Mouse (Mus musculus) ZHBTc4 (cell line): ENCODE measurements around the gene Tex36.

Experiments
- DNase-seq: peaks from one replicate; pipeline ENCODE4 v3.0.0-alpha.2; 2011; ENCODE audit warnings: low read depth, low spot score

Tex36 gene

DNA sequence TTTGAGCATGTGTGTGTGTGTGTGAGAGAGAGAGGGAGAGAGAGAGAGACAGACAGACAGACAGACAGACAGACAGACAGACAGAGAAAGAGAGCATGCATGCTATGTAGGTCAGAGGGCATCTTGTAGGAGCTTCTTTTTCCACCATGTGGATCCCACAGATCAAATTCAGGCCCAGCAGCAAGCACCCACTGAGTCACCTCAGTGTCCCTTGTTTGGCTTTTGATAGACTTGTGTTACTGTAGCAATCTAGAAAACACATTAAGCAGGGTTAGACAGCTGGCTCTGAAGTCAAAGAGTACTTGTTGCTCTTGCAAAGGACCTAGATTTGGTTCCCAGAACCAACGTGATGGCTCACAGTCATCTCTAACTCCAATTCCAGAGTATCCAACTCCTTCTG, 10.2 kb downstream of the Tex36 start:
- no peak for DNase-seq

DNA sequence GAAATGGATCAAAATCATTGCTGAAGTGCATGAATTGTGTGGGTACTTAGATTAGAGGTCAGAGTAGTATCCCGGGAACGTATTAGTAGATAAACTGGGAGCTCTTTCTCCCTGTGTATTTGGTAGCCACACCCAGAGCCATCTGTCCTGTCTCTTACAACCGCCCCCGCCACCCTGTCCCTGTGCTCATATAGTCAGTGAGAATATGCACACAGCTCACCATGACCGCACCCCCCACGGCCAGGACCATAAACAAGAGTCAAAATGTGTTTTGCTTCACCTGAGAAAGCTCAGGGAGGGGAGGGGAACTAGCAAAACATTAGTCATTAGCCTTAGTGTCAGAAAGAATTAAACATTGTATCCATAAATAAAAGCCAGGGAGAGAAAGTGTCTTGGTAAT, 18.7 kb downstream of the Tex36 start:
- no peak for DNase-seq

DNA sequence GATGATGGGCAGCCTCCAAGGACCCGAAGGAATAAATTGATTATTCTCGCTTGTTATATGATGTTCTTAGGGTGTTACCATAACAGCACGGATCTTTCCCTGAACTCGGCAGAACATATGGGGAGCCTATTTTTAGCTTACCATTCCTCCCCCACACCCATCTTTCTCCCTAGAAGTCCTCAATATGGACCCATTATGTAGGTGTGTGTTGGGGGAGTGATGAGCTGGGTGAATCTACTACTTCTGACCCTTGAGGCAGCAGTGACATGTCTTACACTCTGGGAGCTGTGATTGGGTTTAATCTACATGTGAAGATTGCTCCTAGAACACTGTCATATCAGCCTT, 21.7 kb downstream of the Tex36 start:
- DNase-seq = no peak

DNA sequence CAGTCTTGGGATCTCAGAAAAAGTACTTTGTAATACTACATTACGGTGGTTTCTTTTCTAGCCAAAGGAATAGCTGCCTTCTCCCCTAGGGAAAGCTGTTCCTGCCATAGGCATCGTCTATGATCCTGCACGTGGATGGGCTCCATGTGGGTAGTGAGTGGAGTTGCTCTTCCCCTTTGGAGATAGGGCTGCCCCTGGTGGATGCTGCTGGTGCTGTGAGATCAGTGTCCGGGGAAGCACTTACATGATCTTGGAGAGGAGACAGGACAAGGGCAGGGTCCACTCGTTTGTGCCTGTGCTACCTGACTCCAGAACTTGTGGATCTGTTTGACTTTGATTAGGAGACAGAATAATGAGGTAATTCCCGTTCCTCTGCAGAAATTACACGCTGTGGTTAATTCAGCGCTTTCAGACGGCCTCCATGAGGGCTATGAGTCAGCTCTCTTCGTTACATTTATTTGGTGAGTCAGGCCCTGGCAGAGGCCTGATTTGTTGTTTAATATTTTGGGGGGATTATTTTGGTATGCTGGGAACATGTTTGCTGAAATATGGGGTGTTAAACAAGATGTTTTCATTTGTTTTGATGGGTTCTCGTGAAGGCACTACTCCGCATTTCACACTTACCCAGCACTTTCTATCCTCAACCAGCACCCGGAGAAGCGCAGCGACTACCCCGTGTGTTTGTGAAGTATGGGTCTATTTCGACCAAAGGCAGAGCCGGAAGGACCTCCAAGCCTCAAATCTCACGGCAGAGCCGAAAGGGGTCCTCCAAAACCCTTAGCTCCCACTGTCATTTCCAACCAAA, 22.3 kb downstream of the Tex36 start:
- peak; percentile 44 for DNase-seq

DNA sequence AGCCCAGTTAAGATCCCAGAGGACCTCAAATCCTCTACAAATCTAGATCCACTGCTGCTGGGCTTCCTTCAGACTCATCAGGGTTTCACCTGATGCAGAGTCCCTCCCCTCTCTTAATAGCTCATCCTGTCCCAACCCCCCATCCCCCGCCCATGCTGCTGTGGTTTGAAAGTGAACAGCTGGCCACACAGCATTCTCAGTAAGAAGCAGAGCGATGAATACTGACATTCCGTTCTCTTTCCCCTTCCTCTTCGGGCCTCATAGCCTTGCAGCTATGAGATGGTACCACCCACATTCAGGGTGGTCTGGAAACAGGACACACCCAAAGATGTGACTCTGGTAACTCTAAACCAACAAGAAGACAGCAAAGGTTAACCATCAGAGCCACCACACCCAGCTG, 25.1 kb downstream of the Tex36 start:
- peak; percentile 91 for DNase-seq

DNA sequence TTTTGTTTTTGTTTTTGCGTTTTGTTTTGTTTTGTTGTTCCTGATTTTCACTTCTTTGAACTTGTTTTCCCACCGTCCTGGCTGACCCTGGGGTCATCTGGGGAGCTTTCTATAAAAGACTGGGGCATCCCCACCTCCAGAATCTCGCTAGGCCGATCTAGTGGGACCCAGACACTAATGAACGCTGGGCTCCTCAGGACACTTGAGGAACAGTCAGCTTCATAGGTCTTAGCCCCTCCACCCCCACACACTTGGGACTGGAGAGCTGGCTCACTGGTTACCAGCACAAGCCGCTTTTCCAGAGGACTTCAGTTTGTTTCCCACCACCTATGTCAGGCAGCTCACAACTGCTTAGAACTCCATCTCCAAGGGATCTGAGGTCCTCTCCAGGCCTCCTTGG, 25.7 kb downstream of the Tex36 start:
- no peak for DNase-seq

DNA sequence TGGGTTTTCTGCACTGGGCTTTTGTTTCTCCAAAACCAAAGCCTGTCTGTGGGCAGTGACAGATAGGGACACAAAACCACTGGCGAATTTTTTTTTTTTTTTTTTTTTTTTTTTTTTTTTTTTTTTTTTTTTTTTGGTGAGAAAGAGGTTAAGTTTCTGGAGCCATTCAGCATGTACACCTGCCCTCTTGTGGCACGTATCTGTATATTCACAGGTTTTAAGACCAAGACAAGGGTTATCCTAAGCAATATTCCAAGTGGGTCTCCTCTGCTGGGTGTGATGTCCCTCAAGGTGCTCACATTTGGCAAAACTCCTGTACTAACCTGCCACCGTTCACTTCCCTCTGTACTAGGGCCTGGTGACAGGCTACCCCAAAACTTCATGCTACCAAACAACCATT, 30.0 kb downstream of the Tex36 start:
- peak; percentile 37 for DNase-seq

DNA sequence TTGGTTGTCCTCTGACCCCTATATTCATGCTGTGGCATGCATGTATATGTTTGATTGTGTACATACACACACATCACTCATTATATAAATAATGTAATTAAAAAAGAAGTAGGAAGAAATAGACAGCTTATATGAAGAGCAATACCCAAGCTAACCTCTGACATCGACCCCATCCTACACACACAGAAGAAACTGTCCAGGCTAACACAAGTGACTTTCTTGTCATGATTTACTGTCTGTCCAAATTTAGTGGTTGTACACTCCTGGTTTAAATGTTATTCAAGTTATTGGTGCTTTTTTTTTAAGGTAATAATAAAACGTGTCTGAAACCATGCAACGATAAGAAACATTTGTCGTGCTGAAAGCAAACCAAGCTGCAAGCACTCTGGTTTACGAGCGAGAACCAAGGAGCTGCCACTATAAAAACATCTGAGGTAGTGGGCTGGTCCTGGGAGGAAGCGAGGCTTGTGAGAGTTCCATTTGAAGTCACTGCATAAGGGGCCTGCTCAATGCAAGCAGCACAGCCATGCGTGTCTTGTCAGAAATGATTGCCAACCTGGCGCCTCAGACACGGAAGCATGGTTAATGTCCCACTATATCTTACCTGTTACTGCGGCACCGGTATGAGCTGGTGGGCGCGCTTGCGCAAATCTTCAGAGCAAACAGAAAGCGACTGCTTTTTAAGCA, 32.6 kb downstream of the Tex36 start:
- DNase-seq = no peak

DNA sequence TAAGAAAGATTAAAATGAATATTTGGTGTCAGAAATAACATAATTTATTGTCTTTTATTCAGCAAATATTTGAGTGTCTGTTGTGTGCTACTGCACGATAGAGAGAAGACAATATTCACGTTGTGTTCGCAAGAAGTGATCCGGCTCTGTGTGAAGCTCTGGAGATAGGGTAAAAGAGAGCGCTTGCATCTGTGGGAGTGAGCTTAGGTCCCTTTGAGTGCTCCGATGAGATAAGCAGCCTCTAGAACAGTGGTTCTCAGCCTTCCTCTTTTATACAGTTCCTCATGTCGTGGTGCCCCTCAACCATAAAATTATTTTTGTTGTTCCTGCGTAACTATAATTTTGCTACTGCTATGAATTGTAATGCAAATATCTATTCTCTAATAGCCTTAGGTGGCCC, 37.4 kb downstream of the Tex36 start:
- DNase-seq = no peak

DNA sequence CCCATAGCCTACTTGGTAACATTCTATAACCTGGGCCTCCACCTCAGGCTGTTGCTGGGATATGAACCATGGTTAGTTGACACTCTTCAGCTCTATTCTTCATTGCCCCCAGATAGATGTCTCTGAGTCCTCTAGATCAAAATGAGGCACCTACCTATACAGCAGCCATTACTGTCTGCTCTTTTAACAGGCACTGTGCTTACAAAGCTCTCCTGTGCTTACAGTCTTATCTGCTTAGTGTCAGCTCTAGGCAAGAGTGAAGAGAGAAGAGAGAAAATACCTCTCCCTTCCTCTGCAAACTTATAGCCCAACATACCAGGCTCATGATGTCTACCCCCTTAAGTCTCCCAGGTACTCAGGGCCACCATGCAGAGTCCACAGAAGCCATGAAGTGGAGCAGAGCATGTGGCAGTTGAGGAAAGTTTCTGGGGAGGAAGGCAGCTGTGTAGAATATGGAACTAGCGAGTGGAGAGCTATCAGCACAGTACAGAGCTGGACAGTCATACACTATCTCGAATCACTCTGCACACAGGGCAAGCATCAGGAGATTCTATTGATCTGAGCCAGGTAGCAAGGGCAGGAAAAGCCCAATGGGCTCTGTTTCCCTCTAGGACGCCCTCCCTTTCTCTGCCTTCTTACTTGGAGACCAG, 38.7 kb downstream of the Tex36 start:
- DNase-seq = no peak

DNA sequence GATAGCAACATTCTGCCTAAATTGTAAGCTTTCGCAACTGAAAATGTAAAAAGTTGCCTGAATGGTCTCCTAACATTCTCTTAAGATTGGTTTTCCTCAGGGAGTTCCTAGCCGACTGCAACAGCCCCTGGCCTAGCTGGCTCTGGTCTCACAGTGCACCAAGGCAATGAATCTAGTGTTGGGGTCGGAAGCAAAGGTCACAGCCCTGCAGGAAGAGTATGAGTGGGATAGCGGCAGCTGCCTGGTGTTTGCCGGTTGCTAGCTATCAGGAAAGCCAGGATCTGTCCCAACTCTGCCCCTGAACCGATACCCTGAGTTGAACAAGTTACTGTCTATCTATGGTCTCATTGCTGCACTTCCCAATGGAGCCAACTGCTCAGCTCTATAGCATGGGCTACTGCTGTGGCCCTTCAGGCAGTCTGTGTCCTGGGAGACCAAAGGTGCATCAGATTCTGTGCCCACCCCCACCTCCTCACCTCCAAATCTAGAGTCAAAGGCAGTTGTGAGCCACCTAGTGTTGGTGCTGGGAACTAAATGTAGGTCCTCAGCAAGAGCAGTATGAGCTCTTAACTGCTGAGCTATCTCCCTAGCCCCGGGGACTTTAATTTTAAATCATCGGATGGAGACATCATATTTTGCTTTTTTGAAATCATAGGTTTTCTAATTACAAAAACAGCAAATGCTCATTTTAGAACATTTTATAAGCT, 46.0 kb downstream of the Tex36 start:
- peak; percentile 69 for DNase-seq

DNA sequence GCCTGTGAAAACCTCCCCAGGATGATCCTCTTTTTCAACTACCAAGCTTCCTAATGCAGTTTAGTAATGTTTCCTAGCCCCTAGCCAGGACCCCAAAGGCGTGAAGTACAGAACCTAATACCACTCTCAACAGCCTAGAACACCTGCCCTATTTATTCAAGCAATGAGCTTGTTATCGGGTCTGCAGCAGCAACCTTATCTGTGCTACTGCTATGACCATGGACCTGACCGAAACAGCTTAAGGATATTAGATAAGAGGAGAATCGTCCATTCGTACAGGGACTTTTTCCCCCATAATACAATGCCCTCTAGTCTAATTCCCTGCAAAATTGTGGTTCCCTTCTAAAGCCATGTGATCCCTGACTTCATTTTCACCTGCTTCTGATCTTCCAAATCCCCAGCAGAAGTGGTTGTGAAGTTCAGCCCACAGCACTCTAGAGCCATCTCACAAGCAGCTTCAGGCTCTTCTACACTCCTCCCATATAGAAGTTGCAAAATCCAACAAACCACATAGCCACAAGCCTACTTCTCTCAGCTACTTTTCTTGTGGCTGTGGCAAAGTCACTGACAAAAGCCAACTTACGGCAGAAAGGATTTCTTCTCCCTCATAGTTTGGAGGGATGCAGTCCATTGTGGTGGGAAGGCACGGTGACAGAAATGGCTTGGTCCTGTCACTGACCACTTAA, 49.5 kb downstream of the Tex36 start:
- DNase-seq = no peak

DNA sequence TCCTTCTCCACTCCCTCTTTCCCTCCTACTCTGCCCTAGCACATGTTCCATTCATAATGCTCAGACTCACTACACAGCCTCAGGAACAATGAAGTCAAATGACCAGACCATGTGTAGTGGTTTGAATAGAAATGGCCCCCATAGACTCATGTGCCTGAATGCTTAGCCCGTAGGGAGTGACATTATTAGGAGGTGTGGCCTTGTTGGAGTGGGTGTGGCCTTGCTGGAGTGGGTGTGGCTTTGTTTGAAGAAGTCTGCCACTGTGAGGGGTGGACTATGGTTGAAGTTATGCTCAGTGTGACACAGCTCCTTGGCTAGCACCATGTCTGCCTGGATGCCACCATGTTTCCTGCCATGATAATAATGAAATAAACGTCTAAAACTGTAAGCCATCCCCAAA, 51.0 kb downstream of the Tex36 start:
- DNase-seq = peak; percentile 14

DNA sequence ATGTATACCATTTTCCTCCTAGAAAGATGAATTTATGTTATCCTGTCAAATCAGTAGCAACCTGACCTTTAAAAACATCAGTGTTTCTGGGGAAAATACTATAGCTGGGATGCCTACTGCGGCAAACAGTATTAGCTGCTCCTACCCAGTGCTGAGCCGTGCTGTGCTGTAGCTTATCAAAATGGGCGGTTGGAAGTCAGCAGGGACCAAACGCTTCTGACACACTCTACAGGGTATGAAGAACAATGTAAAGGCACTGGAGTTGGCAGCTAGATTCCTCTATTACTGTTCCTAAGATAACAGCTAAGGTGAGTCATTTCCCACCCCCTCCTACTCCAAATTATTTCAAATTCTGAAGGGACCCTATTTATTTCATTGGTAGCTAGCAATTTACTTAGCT, 53.5 kb downstream of the Tex36 start:
- no peak for DNase-seq

DNA sequence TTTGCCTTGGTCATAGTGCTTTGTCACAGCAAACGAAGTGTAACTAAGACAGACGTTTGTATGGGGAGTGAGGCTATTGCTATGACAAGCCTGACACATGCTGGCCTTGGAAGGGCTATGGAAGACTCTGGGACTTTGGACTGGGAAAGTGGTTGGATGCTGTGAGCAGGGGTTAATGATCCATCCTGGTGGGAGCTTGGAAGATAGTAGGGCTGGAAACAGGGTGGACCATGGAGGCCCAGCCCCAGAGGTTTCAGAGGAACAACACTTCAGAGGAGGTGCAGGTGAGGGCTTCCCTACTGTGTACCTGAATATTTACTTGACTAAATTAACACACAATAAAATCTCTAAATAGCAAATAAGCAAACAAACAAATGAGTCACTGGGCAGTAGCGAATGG, 56.3 kb downstream of the Tex36 start:
- DNase-seq = no peak

DNA sequence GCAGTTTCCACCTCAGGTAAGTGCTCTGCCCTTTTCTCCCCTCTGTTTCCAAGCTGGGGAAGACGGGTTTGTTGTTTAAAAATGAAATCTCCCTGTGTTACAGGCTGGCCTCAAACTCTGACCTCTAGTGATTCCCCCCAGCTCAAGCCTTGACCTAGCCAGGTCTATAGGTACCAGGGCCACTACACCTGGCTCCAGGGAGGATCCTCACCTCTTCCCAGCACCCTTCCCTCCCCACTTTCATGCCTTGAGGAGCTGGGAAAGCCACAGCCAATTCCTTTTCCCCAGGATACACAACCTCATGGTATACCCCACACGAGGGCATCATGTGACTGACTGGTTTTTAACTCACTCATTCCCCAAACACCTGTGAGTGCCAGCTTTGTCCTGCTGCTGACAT, 57.0 kb downstream of the Tex36 start:
- DNase-seq = no peak

DNA sequence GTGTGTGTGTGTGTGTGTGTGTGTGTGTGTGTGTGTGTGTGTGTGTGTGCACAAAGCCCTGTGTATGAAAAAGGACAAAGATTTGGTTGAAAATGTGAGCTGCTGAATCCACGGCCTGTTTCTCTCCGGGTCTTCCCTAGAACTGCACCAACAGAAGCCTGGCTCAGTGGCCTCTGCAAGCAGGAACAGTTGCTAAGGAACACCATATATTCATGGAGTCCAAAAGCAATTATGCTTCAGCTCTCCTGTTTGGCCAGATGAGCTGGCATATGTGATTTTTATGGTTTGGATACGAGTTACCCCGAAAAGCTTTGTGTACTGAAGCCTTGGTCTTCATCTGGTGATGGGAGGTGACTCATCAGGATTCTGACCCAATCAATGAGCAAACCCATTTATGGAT, 58.8 kb downstream of the Tex36 start:
- DNase-seq = no peak

DNA sequence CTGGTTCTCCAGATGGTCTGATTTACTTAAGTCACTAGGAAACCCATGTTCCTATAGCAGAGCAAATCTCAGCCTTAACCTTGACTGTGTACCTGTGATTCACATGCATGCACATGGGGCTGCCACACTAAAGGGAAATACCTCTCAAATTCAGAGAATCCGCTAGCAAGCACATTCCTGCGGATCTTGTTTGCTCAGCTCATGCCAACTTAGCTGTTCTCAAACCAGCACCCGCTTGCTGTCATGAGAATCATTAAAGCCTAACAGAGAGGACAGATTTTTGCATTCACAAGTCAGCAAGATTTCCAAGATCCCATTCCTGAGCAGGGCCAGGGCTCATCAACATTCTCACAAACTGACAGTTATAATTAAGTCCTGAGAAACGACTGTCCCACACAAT, 64.6 kb downstream of the Tex36 start:
- DNase-seq = no peak
